Mouse (Mus musculus): ENCODE data around the gene Slc25a21. TPM values are rescaled to one million over a fixed set of nuclear protein-coding genes. Genes with fewer than 3 reads are reported as not detected.
"Not testable (repeated sequence)": the region's sequence is repeated elsewhere in the genome, so short reads cannot be mapped to it uniquely, and the experiment has no call there.

Slc25a21 gene
- polyA plus RNA-seq (2016; fragmentation: Nextera tagmentation; extraction: Ambion mirVana), result 0.42 and 0.66 TPM in 2 replicates

- Histone ChIP-seq H3K4me1 (peaks cover 12% of the 10 kb centered on the region; the same call in 1 of the 2 replicates), H3K9ac (peak within 1 kb of the TSS; percentile 53), H3K4me3 (replicated peaks) (peak within 1 kb of the TSS; percentile 51), H3K27me3 (peaks cover 24% of the 10 kb centered on the region), H3K4me2 (peak within 1 kb of the TSS; percentile 84), H3K27ac (0 out of 2 replicates have a peak within 1 kb of the TSS, but pooled peaks have one; percentile 9), H3K36me3 (replicated peaks) (no peaks in the 10 kb centered on the region), H3K9me3 (no peaks in the 10 kb centered on the region)
- no peak for ATAC-seq (ENCODE audit: low FRiP score)
- 44% methylated on average over 10 of the region's 10 CpGs for WGBS
These were observed at the start of gene Slc25a21 for GRCm38 (mm10) chr12:57197363-57198026. TSS of gene Slc25a21 (minus strand) at chr12:57197472.

DNA sequence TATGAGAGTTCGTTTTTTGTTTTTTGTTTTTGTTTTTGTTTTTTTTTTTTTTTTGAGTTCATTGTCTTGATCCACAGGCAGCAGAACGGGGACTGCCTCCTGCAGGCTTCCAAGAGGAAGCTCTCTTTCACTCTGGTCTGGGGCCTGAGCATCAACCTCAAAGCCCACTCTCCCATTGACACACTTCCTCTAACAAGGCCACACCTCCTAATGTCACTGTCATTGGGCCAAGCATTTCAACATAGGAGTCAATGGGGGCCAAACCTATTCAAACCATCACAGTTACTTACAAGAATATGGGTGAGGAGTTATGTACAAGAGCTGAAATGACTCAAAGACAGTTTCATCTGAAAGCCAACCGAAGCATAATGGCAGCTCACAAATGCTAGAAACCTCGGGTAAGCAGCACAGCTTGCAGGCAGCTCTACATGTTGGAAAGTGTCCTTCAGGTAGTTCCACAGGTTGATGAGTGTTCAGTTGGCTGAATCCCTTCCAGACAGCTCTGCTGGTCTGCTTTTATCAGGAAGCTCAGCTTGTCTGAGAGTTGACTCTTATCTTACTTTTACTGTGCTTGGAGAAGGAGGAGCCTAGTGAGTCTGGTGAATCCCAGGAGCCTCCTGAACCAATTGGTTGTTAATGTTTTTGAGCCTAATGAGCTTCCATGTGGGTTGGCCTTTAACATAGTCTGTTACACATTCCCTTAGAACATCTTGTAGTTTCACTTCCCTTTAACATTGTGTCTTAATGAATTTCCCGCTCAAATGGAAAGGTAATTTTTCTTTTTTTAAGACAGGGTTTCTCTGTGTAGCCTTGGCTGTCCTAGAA, 46.6 kb upstream of the Slc25a21 start:
- no peak for ATAC-seq (ENCODE audit: low FRiP score)
- Histone ChIP-seq H3K4me1 (no peaks in the 10 kb centered on the region), H3K9ac (no peak overlapping the region), H3K9me3 (no peaks in the 10 kb centered on the region), H3K4me2 (no peak overlapping the region), H3K4me3 (replicated peaks) (no peak overlapping the region), H3K36me3 (replicated peaks) (peaks cover 27% of the 10 kb centered on the region), H3K27ac (no peak overlapping the region), H3K27me3 (no peaks in the 10 kb centered on the region)
- 83% methylated on average over 5 of the region's 5 CpGs for WGBS

- H3K4me1 ChIP-seq, result peaks cover 7% of the 10 kb centered on the region; the same call in 1 of the 2 replicates
- H3K27ac ChIP-seq, result no peak overlapping the region
- peaks cover 8% of the 10 kb centered on the region for H3K36me3 ChIP-seq (replicated peaks)
- no peak for ATAC-seq (ENCODE audit: low FRiP score)
- no peak overlapping the region for H3K4me3 ChIP-seq (replicated peaks)
- H3K27me3 ChIP-seq, result no peaks in the 10 kb centered on the region
- H3K9ac ChIP-seq, result no peak overlapping the region
- no peak overlapping the region for H3K4me2 ChIP-seq
- 82% methylated on average over 5 of the region's 5 CpGs for WGBS
- no peaks in the 10 kb centered on the region for H3K9me3 ChIP-seq
These were observed 36.1 kb upstream of the Slc25a21 start for GRCm38 (mm10) chr12:57233386-57233785.

DNA sequence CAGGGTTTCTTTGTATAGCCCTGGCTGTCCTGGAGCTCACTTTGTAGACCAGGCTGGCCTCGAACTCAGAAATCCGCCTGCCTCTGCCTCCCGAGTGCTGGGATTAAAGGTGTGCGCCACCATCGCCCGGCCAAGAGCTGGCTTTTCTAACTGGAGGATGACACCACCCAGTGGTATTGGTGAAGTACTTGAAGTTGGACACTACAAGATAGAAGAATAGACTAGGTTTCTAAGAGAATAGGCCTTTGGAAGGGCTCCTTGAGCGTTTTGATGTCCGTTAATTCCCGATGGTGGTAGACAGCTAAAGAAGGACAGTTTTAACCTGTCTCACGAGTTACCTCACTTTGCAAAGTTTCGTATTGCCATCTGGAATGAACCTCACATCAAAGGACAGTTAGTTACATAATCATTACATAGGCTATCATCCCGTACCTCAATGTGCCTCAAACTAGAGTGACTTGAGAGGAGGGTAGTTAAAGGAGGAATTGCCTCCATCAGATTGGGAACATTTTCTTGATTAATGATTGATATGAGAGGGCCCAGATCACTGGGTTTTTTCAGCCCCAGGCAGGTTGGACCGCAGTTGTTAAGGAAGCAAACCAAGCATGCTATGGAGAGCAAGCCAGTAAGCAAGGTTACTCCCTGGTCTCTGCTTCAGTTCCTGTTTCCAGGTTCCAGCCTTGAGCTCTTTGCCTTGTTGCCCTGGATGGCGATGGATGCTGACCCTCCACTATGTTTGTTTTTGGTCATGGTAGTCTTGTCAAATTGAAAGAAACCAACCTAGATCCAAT, 34.0 kb upstream of the Slc25a21 start:
- peak; percentile 1; the same call in 1 of the 2 replicates for ATAC-seq (ENCODE audit: low FRiP score)
- 78% methylated on average over 14 of the region's 14 CpGs for whole genome bisulfite sequencing
- Histone ChIP-seq H3K4me2 (peak overlapping the region; percentile 63), H3K4me1 (peaks cover 7% of the 10 kb centered on the region; the same call in 1 of the 2 replicates), H3K4me3 (replicated peaks) (peak overlapping the region; percentile 53), H3K27ac (no peak overlapping the region), H3K9ac (peak overlapping the region; percentile 68), H3K9me3 (no peaks in the 10 kb centered on the region), H3K27me3 (no peaks in the 10 kb centered on the region), H3K36me3 (replicated peaks) (0 out of 2 replicates have a peak, but pooled peaks cover 5% of the 10 kb centered on the region)

DNA sequence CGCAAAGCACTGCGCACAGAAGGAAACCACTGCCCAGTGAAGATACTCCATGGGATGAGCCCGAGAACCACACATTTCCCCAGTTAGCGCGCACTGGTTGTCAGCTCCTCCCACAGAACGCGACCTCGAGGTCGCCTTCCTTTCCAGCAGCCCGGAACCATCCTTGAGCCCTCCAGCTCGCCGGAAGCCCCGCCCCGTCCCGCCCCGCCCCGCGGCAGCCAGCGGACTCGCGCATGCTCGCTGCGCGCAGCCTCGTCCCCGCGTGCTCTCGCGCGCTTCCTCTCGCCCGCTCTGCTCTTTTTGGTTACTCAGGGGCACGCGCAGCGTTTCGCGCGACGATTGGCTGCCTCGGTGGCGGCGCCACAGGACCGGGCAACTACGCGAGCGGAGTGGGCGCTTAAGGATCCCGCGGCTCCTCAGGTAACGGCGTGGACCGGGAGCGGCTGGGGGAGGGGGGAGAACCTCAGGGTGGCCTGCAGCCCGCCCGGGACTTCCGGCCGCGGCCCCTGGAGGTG, 33.0 kb upstream of the Slc25a21 start, which contains the start of the genes Prps1l3 and Mipol1:
TSS of gene Prps1l3 (plus strand) at position 221 of the 515 bp plus-strand sequence.
TSS of gene Mipol1 (plus strand) at position 236 of the 515 bp plus-strand sequence.
- peak; percentile 97 for ATAC-seq (ENCODE audit: low FRiP score)
- H3K4me3 ChIP-seq (replicated peaks), result peak within 1 kb of the TSS; percentile 53
- no peaks in the 10 kb centered on the region for H3K9me3 ChIP-seq
- 0 out of 2 replicates have a peak, but pooled peaks cover 5% of the 10 kb centered on the region for H3K36me3 ChIP-seq (replicated peaks)
- H3K27me3 ChIP-seq, result no peaks in the 10 kb centered on the region
- peaks cover 7% of the 10 kb centered on the region; the same call in 1 of the 2 replicates for H3K4me1 ChIP-seq
- peak within 1 kb of the TSS; percentile 72 for H3K27ac ChIP-seq
- peak within 1 kb of the TSS; percentile 63 for H3K4me2 ChIP-seq
- under 1% methylated on average over 58 of the region's 58 CpGs for WGBS
- H3K9ac ChIP-seq, result peak within 1 kb of the TSS; percentile 68

DNA sequence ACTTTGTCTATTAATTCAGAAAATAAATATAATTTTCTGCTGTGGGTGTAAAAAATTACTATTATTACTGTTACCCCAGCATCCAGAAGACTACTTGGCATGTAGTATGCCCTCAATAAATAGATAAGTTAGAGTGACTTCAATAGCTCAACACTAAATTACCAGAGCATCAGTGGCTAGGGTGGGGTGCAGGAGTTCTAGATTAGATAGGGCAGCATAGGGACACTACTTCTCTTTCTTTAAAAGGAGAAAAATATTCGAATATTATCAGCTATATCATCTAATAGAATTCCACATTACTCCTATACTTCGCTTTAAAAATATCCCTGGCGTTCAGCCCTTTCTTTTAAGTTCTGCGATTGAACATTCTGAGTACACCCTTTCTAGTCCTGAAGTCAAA, 32.4 kb upstream of the Slc25a21 start:
- H3K27me3 ChIP-seq, result no peaks in the 10 kb centered on the region
- H3K9me3 ChIP-seq, result no peaks in the 10 kb centered on the region
- 43% methylated on average over 4 of the region's 4 CpGs for WGBS
- ATAC-seq (ENCODE audit: low FRiP score), result peak; percentile 2; the same call in 1 of the 2 replicates
- H3K27ac ChIP-seq, result peak overlapping the region; percentile 72
- H3K4me3 ChIP-seq (replicated peaks), result peak overlapping the region; percentile 53
- H3K36me3 ChIP-seq (replicated peaks), result 0 out of 2 replicates have a peak, but pooled peaks cover 2% of the 10 kb centered on the region
- peaks cover 7% of the 10 kb centered on the region; the same call in 1 of the 2 replicates for H3K4me1 ChIP-seq
- H3K9ac ChIP-seq, result peak overlapping the region; percentile 68; the same call in 1 of the 2 replicates
- H3K4me2 ChIP-seq, result peak overlapping the region; percentile 63

- Histone ChIP-seq H3K4me1 (peaks cover 7% of the 10 kb centered on the region; the same call in 1 of the 2 replicates), H3K27me3 (no peaks in the 10 kb centered on the region), H3K4me2 (no peak overlapping the region), H3K4me3 (replicated peaks) (no peak overlapping the region), H3K27ac (no peak overlapping the region), H3K36me3 (replicated peaks) (no peaks in the 10 kb centered on the region), H3K9me3 (no peaks in the 10 kb centered on the region), H3K9ac (no peak overlapping the region)
- WGBS, result 91% methylated on average over 4 of the region's 8 CpGs
- ATAC-seq (ENCODE audit: low FRiP score), result no peak
These were observed 30.5 kb upstream of the Slc25a21 start for GRCm38 (mm10) chr12:57227776-57228175.

GRCm38 (mm10) chr12:57226411-57226810, 29.1 kb upstream of the Slc25a21 start:
- WGBS, result 86% methylated on average over 9 of the region's 9 CpGs
- no peak overlapping the region for H3K4me3 ChIP-seq (replicated peaks)

GRCm38 (mm10) chr12:57212463-57212862, 15.2 kb upstream of the Slc25a21 start:
- H3K4me3 ChIP-seq (replicated peaks); H3K4me2 ChIP-seq; H3K4me1 ChIP-seq; H3K9ac ChIP-seq; H3K36me3 ChIP-seq (replicated peaks); H3K27me3 ChIP-seq; H3K27ac ChIP-seq; H3K9me3 ChIP-seq: not testable (repeated sequence)
- whole genome bisulfite sequencing, result 77% methylated on average over 5 of the region's 5 CpGs
- ATAC-seq (ENCODE audit: low FRiP score), result peak; percentile 53; the same call in 1 of the 2 replicates

More at GRCm38 (mm10) chr12:57226411-57226810, 29.1 kb upstream of the Slc25a21 start:
- H3K4me2 ChIP-seq, result no peak overlapping the region
- no peak for ATAC-seq (ENCODE audit: low FRiP score)
- no peak overlapping the region for H3K9ac ChIP-seq
- H3K4me1 ChIP-seq, result peaks cover 5% of the 10 kb centered on the region; the same call in 1 of the 2 replicates
- H3K27me3 ChIP-seq, result no peaks in the 10 kb centered on the region
- no peaks in the 10 kb centered on the region for H3K36me3 ChIP-seq (replicated peaks)
- H3K27ac ChIP-seq, result no peak overlapping the region
- no peaks in the 10 kb centered on the region for H3K9me3 ChIP-seq

- peak overlapping the region; percentile 46 for H3K4me3 ChIP-seq (replicated peaks)
- no peaks in the 10 kb centered on the region for H3K27me3 ChIP-seq
- no peaks in the 10 kb centered on the region for H3K9me3 ChIP-seq
- no peaks in the 10 kb centered on the region for H3K36me3 ChIP-seq (replicated peaks)
- H3K4me1 ChIP-seq, result peaks cover 7% of the 10 kb centered on the region; the same call in 1 of the 2 replicates
- WGBS, result 10% methylated on average over 30 of the region's 30 CpGs
- ATAC-seq (ENCODE audit: low FRiP score), result peak; percentile 77
- H3K27ac ChIP-seq, result peak overlapping the region; percentile 56; the same call in 1 of the 2 replicates
- peak overlapping the region; percentile 53 for H3K9ac ChIP-seq
- H3K4me2 ChIP-seq, result peak overlapping the region; percentile 80
These were observed 14.4 kb upstream of the Slc25a21 start for GRCm38 (mm10) chr12:57211353-57212311.
